Comparison of ENCODE assay signal across 8 mouse cellular contexts in the genomic region with DNA sequence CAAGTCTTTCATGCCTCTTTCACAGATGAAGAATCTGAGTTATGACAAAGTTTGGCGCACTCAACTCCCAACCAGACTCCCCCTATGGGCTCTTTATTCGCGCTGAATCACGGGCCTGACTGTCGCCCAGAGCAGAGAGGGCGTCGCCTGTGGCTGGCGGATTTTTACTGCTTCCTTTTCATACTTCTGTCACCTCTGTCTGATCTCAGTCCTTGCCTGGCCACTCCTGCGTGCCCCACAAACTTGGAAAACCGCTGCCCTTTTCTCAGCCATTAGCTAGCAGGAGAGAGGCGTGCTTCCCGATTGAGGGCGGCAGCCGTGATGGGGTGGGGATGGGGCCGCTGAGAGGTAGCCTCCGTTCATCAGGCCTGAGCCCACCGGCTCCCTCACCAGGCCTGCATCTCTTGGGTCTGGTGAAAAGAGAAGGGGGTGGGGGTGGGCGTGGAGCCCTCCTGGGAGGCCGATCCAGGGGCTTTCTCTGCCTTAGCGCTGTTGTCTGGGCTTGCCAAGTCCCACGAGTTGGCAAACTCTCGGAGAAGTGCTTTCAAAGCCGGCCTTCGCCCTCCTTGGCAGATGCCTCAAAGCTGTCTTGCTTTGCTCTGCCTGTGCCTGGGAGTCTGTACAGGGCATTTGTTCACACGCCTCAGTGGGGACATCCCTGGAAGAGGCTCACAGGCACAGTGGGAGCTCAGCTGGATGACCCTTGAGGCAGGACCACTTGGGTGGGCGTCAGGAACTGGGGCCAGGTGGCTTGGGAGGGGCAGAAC.
DNase-seq lines count a peak whose midpoint lies in the region; ATAC-seq and TF ChIP-seq lines count a peak whose summit lies in the region.

No protein-coding gene starts in this region.

- H3K9me3 ChIP-seq in hindbrain, embryonic 14.5 days (ENCODE audit: control insufficient read depth, low read length): no peaks in the 10 kb centered on the region
- H3K9me3 ChIP-seq in lung, postnatal 0 days (ENCODE audit: low read length): no peaks in the 10 kb centered on the region

- H3K4me3 ChIP-seq in gastrocnemius, adult 2 months: peak overlapping the region; percentile 72
- peak overlapping the region; percentile 17 for H3K4me3 ChIP-seq in hindbrain, embryonic 14.5 days (replicated peaks; ENCODE audit: low read length)
- peak overlapping the region; percentile 18 for H3K4me3 ChIP-seq in lung, postnatal 0 days (ENCODE audit: low read depth, low read length)

- H3K4me2 ChIP-seq in hindbrain, embryonic 14.5 days (replicated peaks): peak overlapping the region; percentile 56
- H3K4me2 ChIP-seq in lung, postnatal 0 days (replicated peaks; ENCODE audit: low read depth, low read length): peak overlapping the region; percentile 65

- intact Hi-C loops in gastrocnemius, adult 2 months (cut with DNase I): loop anchor here (5.0 to 10.0 kb wide), 2 partner anchors 134 to 183 kb away; partner anchors contain the start of gene Foxo1

- TF ChIP-seq EP300 in lung, postnatal 0 days (IDR thresholded peaks at IDR 0.05): no peak

- peak overlapping the region; percentile 83 for H3K27ac ChIP-seq in gastrocnemius, adult 2 months
- peak overlapping the region; percentile 16; the same call in 1 of the 2 replicates for H3K27ac ChIP-seq in hindbrain, embryonic 14.5 days
- H3K27ac ChIP-seq in lung, postnatal 0 days (ENCODE audit: low read length): no peak overlapping the region

- peaks cover 11% of the 10 kb centered on the region for H3K4me1 ChIP-seq in hindbrain, embryonic 14.5 days (replicated peaks; ENCODE audit: control insufficient read depth, insufficient read depth, low read length)
- peaks cover 6% of the 10 kb centered on the region; the same call in 1 of the 2 replicates for H3K4me1 ChIP-seq in lung, postnatal 0 days (ENCODE audit: insufficient read depth, low read depth, low read length)

- peak; percentile 59 to 64 for DNase-seq in CD8-positive naive resting alpha-beta T cell, adult 2 months (ENCODE audit: low read depth in 2 of 2, low spot score in 2 of 2)
- peak; percentile 90 for DNase-seq in brain, embryonic 14.5 days (ENCODE audit: low read depth)
- DNase-seq in gastrocnemius, adult 2 months: peak; percentile 71
- DNase-seq in hindbrain, embryonic 14.5 days (ENCODE audit: low spot score): peak; percentile 64
- DNase-seq in layer of hippocampus, postnatal 25 days (ENCODE audit: extremely low spot score in 1 of 2, low spot score in 1 of 2): peak; percentile 12
- DNase-seq in lung, postnatal 0 days (ENCODE audit: low spot score): peak; percentile 64
- peak; percentile 71 for DNase-seq in ovary, postnatal 36 days (ENCODE audit: low spot score)
- peak; percentile 70 for DNase-seq in thymus, postnatal 4 days

- H3K27me3 ChIP-seq in hindbrain, embryonic 14.5 days (ENCODE audit: control insufficient read depth, insufficient read depth, low read length): peaks cover 16% of the 10 kb centered on the region; the same call in 1 of the 2 replicates
- H3K27me3 ChIP-seq in lung, postnatal 0 days (replicated peaks; ENCODE audit: insufficient read depth, low read length): no peaks in the 10 kb centered on the region

- peak; percentile 19; the same call in 1 of the 2 replicates for TF ChIP-seq CTCF in brain, embryonic 14.5 days (IDR thresholded peaks at IDR 0.05; ENCODE audit: borderline replicate concordance, extremely low read depth, insufficient read depth, insufficient read length)
- peak; percentile 32; the same call in 1 of the 2 replicates for TF ChIP-seq CTCF in gastrocnemius, adult 2 months (IDR thresholded peaks at IDR 0.05)
- TF ChIP-seq CTCF in lung, postnatal 0 days (IDR thresholded peaks at IDR 0.05): peak; percentile 45

- ATAC-seq in hindbrain, embryonic 14.5 days (ENCODE audit: low FRiP score): peak; percentile 81
- ATAC-seq in lung, postnatal 0 days: peak; percentile 72

- TF ChIP-seq POLR2A in brain, embryonic 14.5 days (IDR thresholded peaks at IDR 0.05; ENCODE audit: borderline replicate concordance, extremely low read depth, insufficient read depth, insufficient read length, poor library complexity, severe bottlenecking): no peak

- WGBS in hindbrain, embryonic 14.5 days: 2% methylated on average over 26 of the region's 26 CpGs
- 3% methylated on average over 26 of the region's 26 CpGs for WGBS in lung, postnatal 0 days

- H3K36me3 ChIP-seq in hindbrain, embryonic 14.5 days (replicated peaks; ENCODE audit: control insufficient read depth, insufficient read depth): no peaks in the 10 kb centered on the region
- H3K36me3 ChIP-seq in lung, postnatal 0 days (ENCODE audit: insufficient read depth, low read length): no peaks in the 10 kb centered on the region

- H3K9ac ChIP-seq in hindbrain, embryonic 14.5 days: peak overlapping the region; percentile 34; the same call in 1 of the 2 replicates
- H3K9ac ChIP-seq in lung, postnatal 0 days (replicated peaks; ENCODE audit: low read depth): peak overlapping the region; percentile 50

Comparison
In these comparisons a context has a peak if more than half of its experiments do, and no peak if none do; other contexts are left out.
1. DNase-seq: peak in every context shown above with its lines; median percentile 90 in brain, embryonic 14.5 days; 71 in gastrocnemius, adult 2 months; 71 in ovary, postnatal 36 days; 70 in thymus, postnatal 4 days; 64 in hindbrain, embryonic 14.5 days; 64 in lung, postnatal 0 days; 62 in CD8-positive naive resting alpha-beta T cell, adult 2 months; 12 in layer of hippocampus, postnatal 25 days.
2. H3K4me3 ChIP-seq: peak in every context shown above with its lines; median percentile 72 in gastrocnemius, adult 2 months; 18 in lung, postnatal 0 days; 17 in hindbrain, embryonic 14.5 days.